ENCODE assay signal across 24 mouse cellular contexts in the genomic region with DNA sequence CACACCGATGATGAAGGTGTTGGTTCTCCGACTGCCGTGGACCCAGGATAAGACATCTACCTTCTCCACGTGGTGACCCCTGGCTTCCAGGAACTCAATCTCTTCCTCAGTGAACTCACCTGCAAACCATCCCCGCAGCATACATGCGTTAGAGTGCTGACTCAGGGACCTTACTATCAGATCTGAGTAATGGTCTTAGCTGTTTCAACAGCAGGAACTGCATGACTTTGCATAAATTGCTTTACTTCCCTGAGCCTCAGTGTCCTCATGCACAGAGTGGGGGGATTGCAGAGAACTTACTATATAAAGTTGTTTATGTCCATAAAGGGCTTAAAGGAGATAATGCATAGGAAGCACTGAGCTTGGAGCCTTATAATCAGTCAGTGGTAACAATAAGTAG. TPM values are rescaled to one million over a fixed set of nuclear protein-coding genes. Genes with fewer than 3 reads are reported as not detected.
DNase-seq lines count a peak whose midpoint lies in the region; ATAC-seq and TF ChIP-seq lines count a peak whose summit lies in the region.
"Had no signal": no experiment of that assay in that cellular context is flagged by ENCODE, and none has a peak within 500 bp of the region (broad histone marks: within the 10 kb centered on the region; RNA-seq: fewer than 3 reads in every experiment).

No protein-coding gene starts in this region.

- H3K9me3 ChIP-seq in intestine, embryonic 14.5 days (ENCODE audit: control insufficient read depth, low read length), result no peaks in the 10 kb centered on the region
- H3K9me3 ChIP-seq in intestine, embryonic 15.5 days, result no peaks in the 10 kb centered on the region
- H3K9me3 ChIP-seq in G1E (replicated peaks) (no peaks in the 10 kb centered on the region), MEL (replicated peaks; ENCODE audit: insufficient read depth, low read length) (no peaks in the 10 kb centered on the region)

- H3K36me3 ChIP-seq in intestine, embryonic 14.5 days (ENCODE audit: control insufficient read depth, insufficient read depth, low read length), result no peaks in the 10 kb centered on the region
- no peaks in the 10 kb centered on the region for H3K36me3 ChIP-seq in intestine, embryonic 15.5 days
- no peaks in the 10 kb centered on the region for H3K36me3 ChIP-seq in G1E (replicated peaks)
- peaks cover 0 to 7% of the 10 kb centered on the region in 2 experiments; a peak in 2 of 4 replicates for H3K36me3 ChIP-seq in MEL (ENCODE audit: control insufficient read depth in 1 of 2, insufficient read depth in 2 of 2, low read length in 2 of 2)

- TF ChIP-seq CTCF in G1E (IDR thresholded peaks at IDR 0.05; ENCODE audit: low read depth, low read length) (no peak), MEL (IDR thresholded peaks at IDR 0.05 in 2 of 3, conservative IDR thresholded peaks at IDR 0.05 in 1 of 3; ENCODE audit: control insufficient read depth in 1 of 3, insufficient read depth in 1 of 3, low read depth in 2 of 3, low read length in 3 of 3, poor library complexity in 1 of 3, severe bottlenecking in 1 of 3) (no peak)

- no peak overlapping the region for H3K9ac ChIP-seq in intestine, embryonic 14.5 days (ENCODE audit: low read length)
- H3K9ac ChIP-seq in intestine, embryonic 15.5 days, result no peak overlapping the region
- H3K9ac ChIP-seq in MEL (ENCODE audit: control insufficient read depth, low read depth, low read length, poor library complexity, severe bottlenecking), result no peak overlapping the region

- no peak overlapping the region for H3K4me3 ChIP-seq in intestine, embryonic 14.5 days (ENCODE audit: low read depth, low read length)
- H3K4me3 ChIP-seq in intestine, embryonic 15.5 days (replicated peaks), result no peak overlapping the region
- no peak overlapping the region for H3K4me3 ChIP-seq in G1E (ENCODE audit: low read depth, low read length)
- H3K4me3 ChIP-seq in MEL (ENCODE audit: control insufficient read depth in 1 of 2, insufficient read depth in 1 of 2, low read depth in 2 of 2, low read length in 2 of 2), result no peak overlapping the region

- H3K79me2 ChIP-seq in MEL (ENCODE audit: control insufficient read depth, insufficient read depth, low read length, poor library complexity), result no peaks in the 10 kb centered on the region

- no peak for TF ChIP-seq POLR2A in MEL (IDR thresholded peaks at IDR 0.05; ENCODE audit: control insufficient read depth in 1 of 2, insufficient read depth in 1 of 2, low read depth in 1 of 2, low read length in 2 of 2, poor library complexity in 1 of 2)

- no peak overlapping the region for H3K4me2 ChIP-seq in intestine, embryonic 14.5 days (ENCODE audit: low read length)
- H3K4me2 ChIP-seq in intestine, embryonic 15.5 days (replicated peaks), result no peak overlapping the region

- TF ChIP-seq EP300 in MEL (IDR thresholded peaks at IDR 0.05; ENCODE audit: low read depth in 1 of 2, low read length in 2 of 2), result peak; percentile 37 to 54; a peak in 3 of 4 replicates

- H3K27ac ChIP-seq in intestine, embryonic 14.5 days (ENCODE audit: low read depth), result no peak overlapping the region
- H3K27ac ChIP-seq in intestine, embryonic 15.5 days, result no peak overlapping the region
- no peak overlapping the region for H3K27ac ChIP-seq in MEL (ENCODE audit: control insufficient read depth, low read depth, low read length)

- intact Hi-C loops in left cerebral cortex, postnatal 36 days (cut with DNase I), result no loop called here

- WGBS in intestine, embryonic 14.5 days, result 89% methylated on average over 6 of the region's 6 CpGs
- WGBS in intestine, embryonic 15.5 days, result 89% methylated on average over 6 of the region's 6 CpGs

- DNase-seq in intestine, embryonic 14.5 days (ENCODE audit: low spot score), result peak; percentile 31
- DNase-seq in 416B (ENCODE audit: low read depth) (peak; percentile 30), G1E (ENCODE audit: low spot score) (peak; percentile 11), MEL (ENCODE audit: low read depth, low spot score) (peak; percentile 59)
- DNase-seq in lung, postnatal 14 days, result no peak
- DNase-seq in left cerebral cortex, adult 9 months (ENCODE audit: low spot score in 2 of 2), result no peak
- DNase-seq in left cerebral cortex, postnatal 36 days (ENCODE audit: low spot score in 2 of 2), result no peak
- DNase-seq: adrenal gland, adult 2 months; adrenal gland, adult 8-10 months; adrenal gland, postnatal 10 days; adrenal gland, postnatal 14 days; adrenal gland, postnatal 25 days; adrenal gland, postnatal 36 days; B cell, adult 2 months; cerebellum, adult 11 months; cerebellum, adult 11-12 months; cerebellum, adult 18-20 months; cerebellum, adult 2 months; cerebellum, adult 8-10 months had no signal

- no peak for TF ChIP-seq RAD21 in MEL (IDR thresholded peaks at IDR 0.05; ENCODE audit: low read depth, low read length)

- no peaks in the 10 kb centered on the region for H3K27me3 ChIP-seq in intestine, embryonic 14.5 days (replicated peaks; ENCODE audit: control insufficient read depth, insufficient read depth, low read length)
- no peaks in the 10 kb centered on the region for H3K27me3 ChIP-seq in intestine, embryonic 15.5 days (replicated peaks)
- peaks cover 23% of the 10 kb centered on the region for H3K27me3 ChIP-seq in G1E (ENCODE audit: insufficient read depth, low read length)
- H3K27me3 ChIP-seq in MEL (ENCODE audit: control insufficient read depth in 1 of 2, insufficient read depth in 2 of 2, low read length in 2 of 2), result no peaks in the 10 kb centered on the region
- H3K27me3 ChIP-seq: CH12.LX, Patski had no signal

- ATAC-seq in intestine, embryonic 14.5 days (replicated peaks; ENCODE audit: low FRiP score, low TSS enrichment, low read depth), result no peak
- no peak for ATAC-seq in intestine, embryonic 15.5 days
- ATAC-seq in G1E (ENCODE audit: extremely low read depth, insufficient number of reproducible peaks, low FRiP score, poor library complexity, severe bottlenecking), result no peak; the same call in 1 of the 2 replicates
- ATAC-seq: activated CD4-positive, CD25-positive, alpha-beta regulatory T cell, adult 4 months; CD4-positive, CD25-positive, alpha-beta regulatory T cell, adult 4 months; Patski had no signal

- H3K4me1 ChIP-seq in intestine, embryonic 14.5 days (replicated peaks; ENCODE audit: control insufficient read depth, insufficient read depth, low read length), result no peaks in the 10 kb centered on the region
- no peaks in the 10 kb centered on the region for H3K4me1 ChIP-seq in intestine, embryonic 15.5 days (replicated peaks)
- H3K4me1 ChIP-seq in G1E (ENCODE audit: insufficient read depth, low read depth, low read length), result peaks cover 6% of the 10 kb centered on the region
- H3K4me1 ChIP-seq in MEL (ENCODE audit: control insufficient read depth in 1 of 2, insufficient read depth in 2 of 2, low read length in 2 of 2), result peaks cover 5 to 6% of the 10 kb centered on the region in 2 experiments

TF ChIP-seq in MEL, 35 proteins besides CTCF, POLR2A, EP300 and RAD21 (continues in another document):
- TF ChIP-seq ZC3H11A (IDR thresholded peaks at IDR 0.05; ENCODE audit: low read depth, low read length) (no peak), UBTF (IDR thresholded peaks at IDR 0.05; ENCODE audit: borderline replicate concordance, insufficient read depth, low read depth, low read length) (no peak), ETS1 (IDR thresholded peaks at IDR 0.05; ENCODE audit: low read depth, low read length) (peak; percentile 89), MXI1 (IDR thresholded peaks at IDR 0.05; ENCODE audit: low read depth, low read length) (no peak), ZNF384 (IDR thresholded peaks at IDR 0.05; ENCODE audit: low read depth, low read length) (no peak), GABPA (IDR thresholded peaks at IDR 0.05; ENCODE audit: low read depth, low read length) (peak; percentile 71; the same call in 1 of the 2 replicates), GATA1 (IDR thresholded peaks at IDR 0.05; ENCODE audit: low read depth, low read length) (peak; percentile 55), RCOR1 (IDR thresholded peaks at IDR 0.05; ENCODE audit: low read depth, low read length) (0 out of 2 replicates have a peak, but pooled peaks have one; percentile 11), MAFK (IDR thresholded peaks at IDR 0.05; ENCODE audit: borderline replicate concordance, low read depth, low read length) (peak; percentile 90), SMC3 (IDR thresholded peaks at IDR 0.05; ENCODE audit: low read depth, low read length) (no peak), USF2 (IDR thresholded peaks at IDR 0.05; ENCODE audit: borderline replicate concordance in 1 of 2, insufficient read depth in 1 of 2, low read depth in 1 of 2, low read length in 2 of 2) (no peak)

RNA-seq across cellular contexts. Expression of gene Ncoa6, which starts 17.3 kb away (rescaled TPM):
- 27.9 and 28.3 TPM in 2 replicates for polyA plus RNA-seq in intestine, embryonic 14.5 days (2014; fragmentation: Nextera tagmentation; extraction: Ambion mirVana)
- 15.5 and 18.2 TPM in 2 replicates for polyA plus RNA-seq in intestine, embryonic 15.5 days (2015; fragmentation: Nextera tagmentation; extraction: Ambion mirVana)
- total RNA-seq in G1E (2014; fragmentation: Nextera tagmentation), result 89.8 and 99.2 TPM in 2 replicates
- 15.0 and 15.7 TPM in 2 replicates for total RNA-seq in G1E (2017)
- 47.3 and 48.8 TPM in 2 replicates for polyA plus RNA-seq in G1E (2012)
- 4.0 and 5.2 TPM in 2 replicates for total RNA-seq in MEL (2012; rRNA removed)
- polyA plus RNA-seq in MEL (2012; ENCODE audit: insufficient read depth in 1 of 2, insufficient read length in 2 of 2, low read depth in 1 of 2, low replicate concordance in 2 of 2, missing spikeins in 1 of 2), result 10 to 100 TPM in 1 of 2 experiments, not detected in 1; 29.7 TPM
- 10 to 100 TPM; 60.7 to 71.5 TPM for total RNA-seq in left cerebral cortex, postnatal 36 days (2021)

RNA-seq across cellular contexts. Expression of gene Acss2, which starts 26.8 kb away (rescaled TPM):
- 15.5 and 16.8 TPM in 2 replicates for polyA plus RNA-seq in intestine, embryonic 14.5 days (2014; fragmentation: Nextera tagmentation; extraction: Ambion mirVana)
- polyA plus RNA-seq in intestine, embryonic 15.5 days (2015; fragmentation: Nextera tagmentation; extraction: Ambion mirVana), result 20.2 and 20.7 TPM in 2 replicates
- total RNA-seq in G1E (2014; fragmentation: Nextera tagmentation) (56.9 and 66.9 TPM in 2 replicates), G1E (2017) (69.8 and 78.6 TPM in 2 replicates), MEL (2012; rRNA removed) (2.9 and 5.4 TPM in 2 replicates)
- polyA plus RNA-seq in G1E (2012) (32.9 and 42.0 TPM in 2 replicates), MEL (2012; ENCODE audit: insufficient read depth in 1 of 2, insufficient read length in 2 of 2, low read depth in 1 of 2, low replicate concordance in 2 of 2, missing spikeins in 1 of 2) (10 to 100 TPM in 1 of 2 experiments, not detected in 1; 11.0 TPM)
- 10 to 100 TPM; 60.1 to 61.2 TPM for total RNA-seq in left cerebral cortex, postnatal 36 days (2021)

RNA-seq across cellular contexts. Expression of gene Ggt7, which starts 27.0 kb away (rescaled TPM):
- polyA plus RNA-seq in intestine, embryonic 14.5 days (2014; fragmentation: Nextera tagmentation; extraction: Ambion mirVana), result 3.6 and 4.0 TPM in 2 replicates
- polyA plus RNA-seq in intestine, embryonic 15.5 days (2015; fragmentation: Nextera tagmentation; extraction: Ambion mirVana), result 4.6 TPM in 2 replicates
- not detected in 2 replicates for total RNA-seq in G1E (2014; fragmentation: Nextera tagmentation)
- total RNA-seq in G1E (2017), result not detected in 2 replicates
- not detected in 2 replicates for polyA plus RNA-seq in G1E (2012)
- total RNA-seq in MEL (2012; rRNA removed), result 1.3 and 1.8 TPM in 2 replicates
- 1 to 10 TPM in 1 of 2 experiments, not detected in 1; 2.1 TPM for polyA plus RNA-seq in MEL (2012; ENCODE audit: insufficient read depth in 1 of 2, insufficient read length in 2 of 2, low read depth in 1 of 2, low replicate concordance in 2 of 2, missing spikeins in 1 of 2)
- total RNA-seq in left cerebral cortex, postnatal 36 days (2021), result 100 to 1,000 TPM; 114 to 121 TPM

Comparison
In these comparisons a context has a peak if more than half of its experiments do, and no peak if none do; other contexts are left out.
1. DNase-seq: peak in intestine, embryonic 14.5 days (single experiment), 416B (single experiment), G1E (single experiment) and MEL (single experiment); none in lung, postnatal 14 days (single experiment), left cerebral cortex, adult 9 months (0 of 2) and left cerebral cortex, postnatal 36 days (0 of 2).